In genomic region chr17:6007902-6008301, GRCm38 (mm10) we compare ENCODE assay signal across 12 mouse cellular contexts.
DNase-seq lines count a peak whose midpoint lies in the region; ATAC-seq lines count a peak whose summit lies in the region.
"Had no signal": no experiment of that assay in that cellular context is flagged by ENCODE, and none has a peak within 500 bp of the region (broad histone marks: within the 10 kb centered on the region; RNA-seq: fewer than 3 reads in every experiment).

No protein-coding gene starts in this region.

- no peaks in the 10 kb centered on the region for H3K36me3 ChIP-seq in kidney, embryonic 14.5 days (ENCODE audit: control insufficient read depth, insufficient read depth, low read length)
- peaks cover 37% of the 10 kb centered on the region for H3K36me3 ChIP-seq in megakaryocyte, embryonic 14.5 days (replicated peaks; ENCODE audit: low read length)
- H3K36me3 ChIP-seq in neural tube, embryonic 15.5 days, result no peaks in the 10 kb centered on the region
- no peaks in the 10 kb centered on the region for H3K36me3 ChIP-seq in forebrain, embryonic 12.5 days (replicated peaks)
- H3K36me3 ChIP-seq: hindbrain, embryonic 10.5 days had no signal

- DNase-seq in kidney, postnatal 10 days, result peak; percentile 26
- peak; percentile 96 for DNase-seq in 416B (ENCODE audit: low read depth)
- DNase-seq in NIH3T3 (ENCODE audit: low read depth), result peak; percentile 64
- DNase-seq in gastrocnemius, postnatal 4 days (ENCODE audit: low spot score in 2 of 2), result no peak
- DNase-seq: cerebellum, postnatal 25 days; gastrocnemius, postnatal 36 days; kidney, postnatal 14 days had no signal

- 81% methylated on average over 9 of the region's 9 CpGs for WGBS in kidney, embryonic 14.5 days
- WGBS in neural tube, embryonic 15.5 days, result 93% methylated on average over 9 of the region's 9 CpGs
- 91% methylated on average over 9 of the region's 9 CpGs for WGBS in forebrain, embryonic 12.5 days

- H3K4me1 ChIP-seq in kidney, embryonic 14.5 days (ENCODE audit: control insufficient read depth, insufficient read depth, low read length), result peaks cover 17% of the 10 kb centered on the region
- peaks cover 75% of the 10 kb centered on the region for H3K4me1 ChIP-seq in megakaryocyte, embryonic 14.5 days
- H3K4me1 ChIP-seq in neural tube, embryonic 15.5 days, result peaks cover 12% of the 10 kb centered on the region
- peaks cover 12% of the 10 kb centered on the region for H3K4me1 ChIP-seq in forebrain, embryonic 12.5 days

- H3K4me3 ChIP-seq in kidney, embryonic 14.5 days (ENCODE audit: low read length), result no peak overlapping the region
- H3K4me3 ChIP-seq in megakaryocyte, embryonic 14.5 days (replicated peaks), result peak overlapping the region; percentile 80
- no peak overlapping the region for H3K4me3 ChIP-seq in neural tube, embryonic 15.5 days (replicated peaks)
- no peak overlapping the region for H3K4me3 ChIP-seq in forebrain, embryonic 12.5 days (replicated peaks)
- H3K4me3 ChIP-seq: hindbrain, embryonic 10.5 days had no signal

- ATAC-seq in kidney, embryonic 14.5 days (ENCODE audit: low FRiP score, low TSS enrichment), result no peak
- ATAC-seq in neural tube, embryonic 15.5 days (ENCODE audit: low FRiP score), result no peak
- no peak for ATAC-seq in forebrain, embryonic 12.5 days (ENCODE audit: low FRiP score)

- no peak overlapping the region for H3K9ac ChIP-seq in kidney, embryonic 14.5 days (ENCODE audit: low read depth, low read length)
- H3K9ac ChIP-seq in neural tube, embryonic 15.5 days (replicated peaks), result no peak overlapping the region
- H3K9ac ChIP-seq in forebrain, embryonic 12.5 days, result no peak overlapping the region

- H3K9me3 ChIP-seq in kidney, embryonic 14.5 days (ENCODE audit: control insufficient read depth, low read length), result no peaks in the 10 kb centered on the region
- H3K9me3 ChIP-seq in megakaryocyte, embryonic 14.5 days, result no peaks in the 10 kb centered on the region
- no peaks in the 10 kb centered on the region for H3K9me3 ChIP-seq in neural tube, embryonic 15.5 days (replicated peaks)
- no peaks in the 10 kb centered on the region for H3K9me3 ChIP-seq in forebrain, embryonic 12.5 days
- H3K9me3 ChIP-seq: hindbrain, embryonic 10.5 days had no signal

- H3K27ac ChIP-seq in kidney, embryonic 14.5 days (ENCODE audit: low read depth, low read length), result no peak overlapping the region
- no peak overlapping the region for H3K27ac ChIP-seq in neural tube, embryonic 15.5 days (replicated peaks)
- no peak overlapping the region for H3K27ac ChIP-seq in forebrain, embryonic 12.5 days
- H3K27ac ChIP-seq: hindbrain, embryonic 10.5 days had no signal

- H3K27me3 ChIP-seq in kidney, embryonic 14.5 days (ENCODE audit: control insufficient read depth, insufficient read depth, low read length), result no peaks in the 10 kb centered on the region
- no peaks in the 10 kb centered on the region for H3K27me3 ChIP-seq in megakaryocyte, embryonic 14.5 days (replicated peaks)
- H3K27me3 ChIP-seq in neural tube, embryonic 15.5 days (replicated peaks), result no peaks in the 10 kb centered on the region
- H3K27me3 ChIP-seq in forebrain, embryonic 12.5 days, result no peaks in the 10 kb centered on the region

- H3K4me2 ChIP-seq in kidney, embryonic 14.5 days (replicated peaks; ENCODE audit: low read depth, low read length), result no peak overlapping the region
- H3K4me2 ChIP-seq in neural tube, embryonic 15.5 days, result no peak overlapping the region
- H3K4me2 ChIP-seq in forebrain, embryonic 12.5 days, result no peak overlapping the region

Comparison
In these comparisons a context has a peak if more than half of its experiments do, and no peak if none do; other contexts are left out.
1. DNase-seq: peak in kidney, postnatal 10 days (single experiment), 416B (single experiment) and NIH3T3 (single experiment); none in gastrocnemius, postnatal 4 days (0 of 2).